Mouse (Mus musculus) CH12.LX (cell line): ENCODE measurements around the gene Nagpa. TPM values are rescaled to one million over a fixed set of nuclear protein-coding genes. Genes with fewer than 3 reads are reported as not detected.

Experiments used
- BHLHE40 ChIP-seq: IDR thresholded peaks from 2 replicates; pipeline ENCODE4 v1.6.1; 2011; ENCODE audit warnings: mild to moderate bottlenecking, low read depth, low read length, improper control_type of control experiment
- CTCF ChIP-seq, 2 experiments: IDR thresholded peaks in 1 of 2; conservative IDR thresholded peaks in 1 of 2; 2 replicates each; pipeline ENCODE4 v1.5.1; 2011 to 2012; ENCODE audit warnings: low read depth in 2 of 2, low read length in 2 of 2, improper control_type of control experiment in 1 of 2, inconsistent platforms in 1 of 2, mild to moderate bottlenecking in 1 of 2, moderate library complexity in 1 of 2
- polyA plus RNA-seq: library from polyadenylated mRNA; unstranded; fragments of >175 nt; gene quantifications from 2 replicates; pipeline ENCODE4 v1.2.1, GENCODE M21; 2012; ENCODE audit warnings: low read depth; ENCODE audit not compliant: insufficient read length
- total RNA-seq, 2 experiments: library from RNA; depleted of rRNA; stranded (reverse); fragments of 300-350 nt in 1 of 2; fragments of >200 nt in 1 of 2; gene quantifications; 2 replicates each; pipeline ENCODE4 v1.2.3; 2012 to 2014

Gene Nagpa
- total and polyA plus RNA-seq, 3 experiments: 41.9 to 80.6 (median 50.2) TPM

- TF ChIP-seq CTCF (conservative IDR thresholded peaks at IDR 0.05 in 1 of 2, IDR thresholded peaks at IDR 0.05 in 1 of 2; ENCODE audit: low read depth in 2 of 2, low read length in 2 of 2) (peak; percentile 92 to 97), BHLHE40 (peak; percentile 98)
Observed at GRCm38 (mm10) chr16:5145570-5145969, 58.2 kb downstream of the Nagpa start (continued).

Other genes starting within 250 kb of the Nagpa start
- 24.4 and 34.0 TPM in 2 replicates for gene Anks3, start 239.8 kb downstream of the Nagpa start, total RNA-seq (2012; rRNA removed)
- 17.0 and 17.4 TPM in 2 replicates for gene Anks3, start 239.8 kb downstream of the Nagpa start, total RNA-seq (2014; rRNA removed)
- gene Anks3, start 239.8 kb downstream of the Nagpa start, polyA plus RNA-seq: 33.5 and 34.9 TPM in 2 replicates
- not detected in 2 replicates for gene Sept12, start 206.2 kb downstream of the Nagpa start, total RNA-seq (2012; rRNA removed)
- gene Sept12, start 206.2 kb downstream of the Nagpa start, total RNA-seq (2014; rRNA removed): 0.13 TPM in 1 of 2 replicates, not detected in the other
- gene Sept12, start 206.2 kb downstream of the Nagpa start, polyA plus RNA-seq: not detected in 2 replicates
- not detected in 2 replicates for gene Smim22, start 196.7 kb downstream of the Nagpa start, total RNA-seq (2012; rRNA removed)
- gene Smim22, start 196.7 kb downstream of the Nagpa start, total RNA-seq (2014; rRNA removed): not detected in 2 replicates
- not detected in 2 replicates for gene Smim22, start 196.7 kb downstream of the Nagpa start, polyA plus RNA-seq
- 27.7 and 33.4 TPM in 2 replicates for gene Rogdi, start 190.5 kb downstream of the Nagpa start, total RNA-seq (2012; rRNA removed)
- gene Rogdi, start 190.5 kb downstream of the Nagpa start, total RNA-seq (2014; rRNA removed): 21.5 and 25.1 TPM in 2 replicates
- gene Rogdi, start 190.5 kb downstream of the Nagpa start, polyA plus RNA-seq: 121 and 130 TPM in 2 replicates
- gene Glyr1, start 154.1 kb downstream of the Nagpa start, total RNA-seq (2012; rRNA removed): 90.6 and 103 TPM in 2 replicates
- 130 and 134 TPM in 2 replicates for gene Glyr1, start 154.1 kb downstream of the Nagpa start, total RNA-seq (2014; rRNA removed)
- 125 and 132 TPM in 2 replicates for gene Glyr1, start 154.1 kb downstream of the Nagpa start, polyA plus RNA-seq
- 31.0 and 33.2 TPM in 2 replicates for gene Ubn1, start 154.0 kb downstream of the Nagpa start, total RNA-seq (2012; rRNA removed)
- gene Ubn1, start 154.0 kb downstream of the Nagpa start, total RNA-seq (2014; rRNA removed): 14.3 and 17.4 TPM in 2 replicates
- 30.4 and 32.5 TPM in 2 replicates for gene Ubn1, start 154.0 kb downstream of the Nagpa start, polyA plus RNA-seq
- gene Ppl, start 71.6 kb downstream of the Nagpa start, total RNA-seq (2012; rRNA removed): 0.25 TPM in 2 replicates
- not detected in 2 replicates for gene Ppl, start 71.6 kb downstream of the Nagpa start, total RNA-seq (2014; rRNA removed)
- gene Ppl, start 71.6 kb downstream of the Nagpa start, polyA plus RNA-seq: 0.04 and 0.10 TPM in 2 replicates
- gene Sec14l5, start 56.9 kb downstream of the Nagpa start, total RNA-seq (2012; rRNA removed): 0.13 TPM in 2 replicates
- gene Sec14l5, start 56.9 kb downstream of the Nagpa start, total RNA-seq (2014; rRNA removed): 0.05 TPM in 1 of 2 replicates, not detected in the other
- gene Sec14l5, start 56.9 kb downstream of the Nagpa start, polyA plus RNA-seq: not detected in 2 replicates
- gene AU021092, start 18.3 kb upstream of the Nagpa start, total RNA-seq (2012; rRNA removed): not detected in 2 replicates
- gene AU021092, start 18.3 kb upstream of the Nagpa start, total RNA-seq (2014; rRNA removed): not detected in 2 replicates
- gene AU021092, start 18.3 kb upstream of the Nagpa start, polyA plus RNA-seq: not detected in 2 replicates
- 65.7 and 72.8 TPM in 2 replicates for gene Alg1, start 29.6 kb upstream of the Nagpa start, total RNA-seq (2012; rRNA removed)
- gene Alg1, start 29.6 kb upstream of the Nagpa start, total RNA-seq (2014; rRNA removed): 53.4 and 55.7 TPM in 2 replicates
- gene Alg1, start 29.6 kb upstream of the Nagpa start, polyA plus RNA-seq: 52.9 and 63.5 TPM in 2 replicates
- 38.5 and 39.5 TPM in 2 replicates for gene Eef2kmt, start 52.0 kb upstream of the Nagpa start, total RNA-seq (2012; rRNA removed)
- gene Eef2kmt, start 52.0 kb upstream of the Nagpa start, total RNA-seq (2014; rRNA removed): 35.8 and 39.8 TPM in 2 replicates
- 38.3 and 41.6 TPM in 2 replicates for gene Eef2kmt, start 52.0 kb upstream of the Nagpa start, polyA plus RNA-seq